Mouse (Mus musculus) megakaryocyte-erythroid progenitor cell, adult 5-6 weeks (primary cell): ENCODE results near the gene Acvr1b. TPM values are rescaled to one million over a fixed set of nuclear protein-coding genes. Genes with fewer than 3 reads are reported as not detected.
A peak's percentile ranks its signal among the peaks of the same experiment; 100 is the strongest.

Source experiments
- ATAC-seq: replicated peaks from 2 replicates; pipeline ENCODE4 v1.8.0; 2016; ENCODE audit warnings: mild to moderate bottlenecking, inconsistent platforms; ENCODE audit not compliant: severe bottlenecking, poor library complexity, low FRiP score, low TSS enrichment
- total RNA-seq, 2 experiments: library from RNA; stranded (forward) in 1 of 2; stranded (reverse) in 1 of 2; fragments of 200-1000, 215-1000 nt in 1 of 2; fragments of >200 nt in 1 of 2; fragmentation: Nextera tagmentation in 1 of 2; gene quantifications; 2 replicates each; pipeline ENCODE4 v1.2.3; 2014 to 2017

Gene Acvr1b
- total RNA-seq, 2 experiments from 2014 or later: 1.0 to 1.4 TPM

DNA sequence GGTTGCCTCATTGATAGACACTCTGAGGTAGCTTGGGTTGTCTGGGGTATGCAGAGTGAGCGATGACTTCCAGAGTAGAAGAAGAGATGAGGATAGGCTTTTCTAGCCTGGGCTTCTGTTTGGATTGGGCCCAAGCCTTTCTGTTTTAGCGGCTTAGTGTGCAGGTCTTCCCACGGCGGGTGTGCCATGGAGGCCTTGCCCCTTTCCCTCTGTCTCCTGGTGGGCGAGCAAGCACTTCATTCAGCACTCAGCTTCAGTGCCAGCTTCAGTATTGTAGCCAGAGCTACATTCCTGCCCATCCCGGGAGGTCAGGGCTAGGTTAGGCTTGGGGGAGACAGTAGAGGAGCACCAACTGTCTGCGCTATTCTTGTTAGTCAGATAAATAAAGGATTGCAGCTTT, 18.8 kb downstream of the Acvr1b start:
- no peak for ATAC-seq

DNA sequence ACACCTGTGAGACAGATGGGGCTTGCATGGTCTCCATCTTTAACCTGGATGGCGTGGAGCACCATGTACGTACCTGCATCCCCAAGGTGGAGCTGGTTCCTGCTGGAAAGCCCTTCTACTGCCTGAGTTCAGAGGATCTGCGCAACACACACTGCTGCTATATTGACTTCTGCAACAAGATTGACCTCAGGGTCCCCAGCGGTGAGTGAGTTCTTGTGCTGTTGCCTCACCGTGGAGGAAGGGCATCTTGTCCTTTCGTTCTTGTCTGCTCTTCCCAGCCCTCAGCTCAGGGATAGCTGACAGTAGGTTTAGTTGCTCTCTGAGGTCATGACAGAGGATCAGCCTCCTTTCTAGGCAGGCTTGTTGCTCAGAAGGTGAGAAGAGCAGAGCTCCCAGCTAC, 20.1 kb downstream of the Acvr1b start:
- ATAC-seq: no peak

DNA sequence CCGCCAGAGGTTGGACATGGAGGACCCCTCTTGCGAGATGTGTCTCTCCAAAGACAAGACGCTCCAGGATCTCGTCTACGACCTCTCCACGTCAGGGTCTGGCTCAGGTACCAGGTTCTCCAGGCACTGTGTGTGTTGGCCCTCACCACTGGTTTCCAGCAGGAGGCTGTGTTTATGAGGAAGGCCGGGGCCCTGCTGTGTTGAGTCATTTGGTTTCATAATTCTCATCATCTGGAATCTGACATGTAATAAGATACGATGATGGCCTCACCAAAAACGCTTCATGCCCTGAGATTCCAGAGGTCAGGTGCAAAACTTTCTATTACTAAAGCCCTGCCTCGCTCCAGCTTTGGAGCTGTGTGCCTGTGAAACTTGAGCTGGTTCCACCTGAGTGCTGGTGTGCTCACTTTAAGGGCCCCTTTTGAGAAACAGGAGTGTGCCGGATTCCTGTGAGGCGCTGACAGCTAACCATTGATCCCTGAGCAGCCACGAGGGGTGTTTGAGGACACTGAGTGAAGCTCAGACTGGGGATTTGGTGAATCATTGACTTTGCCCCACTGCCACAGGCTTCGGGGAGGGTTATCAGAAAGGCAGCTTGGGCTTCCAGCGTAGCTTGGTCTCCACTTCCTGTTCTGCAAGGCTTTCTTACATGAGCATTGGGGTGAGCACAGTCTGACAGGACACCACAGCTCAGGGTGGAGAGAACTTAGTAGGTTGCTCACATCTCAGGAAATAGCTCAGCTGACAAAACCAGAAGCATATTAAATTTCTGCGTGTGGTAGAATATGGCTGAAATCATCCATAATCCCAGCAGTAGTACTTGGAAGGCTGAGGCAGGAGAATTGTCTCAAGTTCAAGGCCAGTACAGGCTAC, 21.3 kb downstream of the Acvr1b start:
- no peak for ATAC-seq

DNA sequence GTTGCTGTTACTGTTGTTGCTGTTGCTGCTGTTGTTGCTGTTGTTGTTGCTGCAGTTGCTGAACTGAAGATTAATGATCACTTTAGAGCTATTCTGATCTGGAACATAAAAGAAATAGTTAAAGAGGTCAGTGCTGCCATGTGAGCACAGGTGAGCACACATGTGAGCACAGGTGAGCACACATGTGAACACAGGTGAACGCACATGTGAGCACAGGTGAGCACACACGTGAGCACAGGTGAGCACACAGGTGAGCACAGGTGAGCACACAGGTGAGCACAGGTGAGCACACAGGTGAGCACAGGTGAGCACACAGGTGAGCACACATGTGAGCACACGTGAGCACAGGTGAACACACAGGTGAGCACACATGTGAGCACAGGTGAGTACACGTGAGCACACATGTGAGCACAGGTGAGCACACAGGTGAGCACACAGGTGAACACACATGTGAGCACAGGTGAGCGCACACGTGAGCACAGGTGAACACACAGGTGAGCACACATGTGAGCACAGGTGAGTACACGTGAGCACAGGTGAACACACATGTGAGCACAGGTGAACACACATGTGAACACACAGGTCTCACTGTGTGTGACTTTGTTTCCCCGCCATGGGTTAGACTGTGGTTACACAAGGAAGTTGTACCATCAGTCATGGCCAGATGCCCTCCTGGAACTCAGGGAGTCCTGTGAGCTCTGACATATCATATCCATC, 22.4 kb downstream of the Acvr1b start:
- ATAC-seq: no peak

DNA sequence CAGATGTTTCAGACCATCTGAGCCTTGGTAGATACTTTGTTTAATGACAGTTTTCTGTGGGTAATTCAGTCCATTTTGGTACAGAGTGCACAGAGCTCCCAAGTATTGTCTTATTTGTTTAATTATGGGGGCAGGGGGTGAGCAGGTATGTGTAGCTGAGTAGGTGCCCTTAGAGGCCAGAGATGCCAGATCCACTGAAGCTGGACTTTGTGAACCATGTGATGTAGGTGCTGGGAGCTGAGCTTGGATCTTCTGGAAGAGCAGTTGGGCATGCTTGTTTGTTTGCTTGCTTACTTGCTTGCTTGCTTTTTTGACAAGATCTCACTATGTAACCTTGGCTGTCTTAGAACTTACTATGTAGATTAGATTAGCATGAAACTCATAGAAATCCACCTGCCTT, 23.1 kb downstream of the Acvr1b start:
- no peak for ATAC-seq

DNA sequence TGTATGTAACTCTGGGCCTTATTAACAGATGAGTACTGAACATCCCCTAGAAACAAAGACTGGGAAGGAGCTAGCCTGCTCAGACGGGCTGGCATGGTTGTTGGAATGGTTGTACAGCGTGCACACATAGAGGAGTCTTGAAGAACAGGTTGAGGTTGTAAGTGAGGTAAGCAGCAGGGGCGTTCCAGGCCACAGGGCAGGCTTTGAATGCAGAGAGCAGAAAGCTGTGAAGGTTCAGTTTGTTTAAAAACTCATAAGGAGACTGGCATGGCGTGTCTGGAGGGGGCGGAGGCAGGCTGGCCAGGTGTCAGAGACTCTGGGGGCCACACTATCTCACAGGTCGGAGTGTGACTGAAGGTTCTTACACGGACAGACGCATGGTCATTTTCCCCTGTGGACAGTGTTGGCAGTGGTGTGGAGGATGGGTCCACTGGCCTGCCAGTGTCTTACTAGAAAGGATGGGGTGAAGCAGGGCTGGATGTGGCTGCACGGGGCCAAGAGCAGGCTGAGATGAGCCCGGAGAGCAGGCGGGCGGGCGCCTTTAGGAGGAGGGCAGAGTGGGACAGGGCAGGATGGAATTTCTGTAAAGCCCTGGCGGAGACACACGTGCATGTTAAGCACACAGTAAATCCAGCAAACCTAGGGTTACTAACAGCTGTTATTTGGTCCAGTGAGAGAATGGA, 23.8 kb downstream of the Acvr1b start:
- ATAC-seq: no peak

DNA sequence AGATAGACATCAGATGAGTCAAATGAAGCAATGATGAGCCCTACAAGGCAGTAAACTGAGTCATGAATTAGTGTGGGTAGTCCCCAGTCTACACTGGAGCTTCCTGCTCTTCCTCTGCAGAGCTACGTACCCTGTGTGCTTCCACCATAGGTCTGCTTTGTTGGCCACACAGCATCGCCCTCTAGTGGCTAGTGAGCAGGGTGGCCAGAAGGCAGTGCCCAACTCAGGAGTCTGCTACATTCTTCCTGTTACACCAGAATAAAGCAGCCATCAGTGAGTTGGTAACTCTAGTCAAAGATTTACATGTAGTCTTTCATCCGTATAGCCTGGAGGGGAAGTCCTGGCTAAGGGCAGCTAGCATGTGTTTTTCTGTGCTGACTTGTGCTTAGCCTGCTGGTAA, 24.4 kb downstream of the Acvr1b start:
- ATAC-seq: peak; percentile 84

DNA sequence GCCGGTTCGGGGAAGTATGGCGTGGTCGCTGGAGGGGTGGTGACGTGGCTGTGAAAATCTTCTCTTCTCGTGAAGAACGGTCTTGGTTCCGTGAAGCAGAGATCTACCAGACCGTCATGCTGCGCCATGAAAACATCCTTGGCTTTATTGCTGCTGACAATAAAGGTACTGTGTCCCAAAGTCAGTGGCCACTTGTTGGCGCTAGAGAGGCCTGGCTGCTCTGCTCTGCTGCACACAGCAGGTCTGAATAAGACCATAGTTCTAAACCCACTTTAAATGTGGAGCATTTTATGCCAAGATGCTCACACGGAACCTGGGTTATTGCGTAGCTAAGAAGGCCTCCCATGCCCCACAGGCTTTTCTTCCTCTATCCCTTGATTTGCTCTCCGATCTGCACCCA, 25.0 kb downstream of the Acvr1b start:
- ATAC-seq: no peak

DNA sequence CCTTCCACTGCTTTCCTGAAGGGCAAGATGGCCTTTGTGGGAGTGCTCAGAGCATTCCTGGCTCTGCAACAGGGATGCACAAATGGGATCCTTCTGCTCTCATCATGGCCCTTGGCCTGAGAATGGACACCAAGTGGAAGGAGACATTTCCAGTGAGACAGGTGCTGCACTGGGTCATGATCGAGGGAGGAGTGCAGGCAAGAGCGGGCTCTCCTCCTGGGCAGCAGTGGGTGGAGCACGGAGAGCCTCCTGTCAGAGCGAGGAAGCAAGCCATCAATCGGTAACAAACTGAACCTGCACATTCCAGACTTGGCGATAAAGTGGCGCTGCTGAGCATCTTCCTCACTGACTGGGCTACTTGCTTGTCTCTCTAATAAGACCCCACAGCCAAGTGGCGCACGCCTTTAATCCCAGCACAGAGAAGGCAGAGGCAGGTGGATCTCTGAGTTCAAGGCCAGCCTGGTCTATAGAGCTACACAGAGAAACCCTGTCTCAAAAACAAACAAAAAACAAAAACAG, 27.0 kb downstream of the Acvr1b start:
- no peak for ATAC-seq

DNA sequence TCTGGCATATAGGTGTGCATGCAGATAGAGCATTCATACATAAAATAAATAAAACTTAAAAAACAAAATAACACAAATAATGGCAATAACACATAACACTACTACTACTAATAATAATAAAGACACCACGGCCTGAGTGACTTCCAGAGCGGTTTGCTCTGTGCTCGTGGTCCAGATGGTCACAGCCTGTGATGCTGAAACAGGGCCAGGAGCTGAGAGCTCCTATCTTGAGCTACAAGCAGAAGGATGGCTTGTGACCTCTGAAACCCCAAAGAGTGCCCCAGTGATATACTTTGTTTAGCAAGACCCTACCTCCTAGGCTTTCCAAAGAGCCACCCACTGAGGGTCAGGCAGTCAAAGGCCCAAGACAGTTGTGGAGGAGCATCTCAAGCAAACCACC, 27.5 kb downstream of the Acvr1b start:
- no peak for ATAC-seq

DNA sequence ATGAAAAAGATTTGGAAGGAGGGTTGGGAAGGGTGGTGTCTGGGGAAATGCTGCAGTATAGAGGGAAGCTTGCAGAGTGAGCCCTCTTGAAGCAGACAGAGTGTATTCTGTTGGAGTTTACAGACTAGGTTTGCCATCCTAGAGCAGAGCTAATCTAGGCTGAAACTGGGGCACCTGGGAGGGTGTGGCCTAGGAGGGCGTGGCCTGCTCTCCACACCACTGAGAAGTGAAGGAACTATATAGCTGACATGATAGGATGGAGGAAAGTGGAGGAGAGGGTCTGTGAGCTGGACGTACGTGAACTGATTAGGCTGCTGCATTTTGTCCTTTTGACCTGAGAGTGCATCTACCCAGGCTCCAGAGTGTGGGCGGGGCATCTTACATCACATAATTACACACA, 29.8 kb downstream of the Acvr1b start:
- ATAC-seq: no peak

DNA sequence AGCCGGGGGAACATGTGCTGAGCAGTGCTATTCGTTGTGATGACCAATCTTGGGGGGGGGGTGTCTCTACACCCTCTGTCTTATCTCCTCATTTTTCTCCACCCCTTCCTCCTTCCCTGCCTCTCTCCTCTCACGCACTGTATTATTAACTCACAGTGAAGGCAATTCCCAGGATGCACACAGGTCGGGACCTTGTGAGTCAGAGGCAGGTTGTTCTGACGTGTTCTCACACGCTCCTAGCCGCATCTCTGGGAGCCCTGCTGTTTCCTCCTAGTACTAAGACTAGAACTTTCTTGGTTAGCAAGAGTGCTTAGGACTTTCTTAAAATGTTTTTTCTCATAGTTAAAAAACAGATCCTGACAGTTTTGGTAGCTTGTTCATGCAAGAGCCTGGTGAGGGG, 30.9 kb downstream of the Acvr1b start:
- no peak for ATAC-seq

DNA sequence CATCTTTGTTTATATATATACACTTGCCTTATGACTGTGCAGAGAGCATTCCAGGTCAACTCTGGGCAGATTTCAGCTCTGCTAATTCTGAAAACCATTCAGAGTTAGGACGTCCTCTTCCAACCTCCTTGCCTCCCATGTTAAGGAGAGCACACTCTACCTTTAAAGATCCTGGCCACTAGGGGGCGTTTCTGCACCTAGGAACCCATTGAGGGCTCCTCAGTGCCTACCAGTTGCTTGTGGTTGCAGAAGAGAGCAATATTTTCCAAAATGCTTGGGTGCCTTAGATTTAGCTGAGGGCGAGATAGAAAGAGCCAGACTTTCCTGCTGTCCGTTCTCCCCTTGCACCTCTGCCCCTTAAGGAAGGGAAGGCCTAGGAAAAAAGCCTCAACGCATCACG, 36.4 kb downstream of the Acvr1b start:
- ATAC-seq: peak; percentile 87

DNA sequence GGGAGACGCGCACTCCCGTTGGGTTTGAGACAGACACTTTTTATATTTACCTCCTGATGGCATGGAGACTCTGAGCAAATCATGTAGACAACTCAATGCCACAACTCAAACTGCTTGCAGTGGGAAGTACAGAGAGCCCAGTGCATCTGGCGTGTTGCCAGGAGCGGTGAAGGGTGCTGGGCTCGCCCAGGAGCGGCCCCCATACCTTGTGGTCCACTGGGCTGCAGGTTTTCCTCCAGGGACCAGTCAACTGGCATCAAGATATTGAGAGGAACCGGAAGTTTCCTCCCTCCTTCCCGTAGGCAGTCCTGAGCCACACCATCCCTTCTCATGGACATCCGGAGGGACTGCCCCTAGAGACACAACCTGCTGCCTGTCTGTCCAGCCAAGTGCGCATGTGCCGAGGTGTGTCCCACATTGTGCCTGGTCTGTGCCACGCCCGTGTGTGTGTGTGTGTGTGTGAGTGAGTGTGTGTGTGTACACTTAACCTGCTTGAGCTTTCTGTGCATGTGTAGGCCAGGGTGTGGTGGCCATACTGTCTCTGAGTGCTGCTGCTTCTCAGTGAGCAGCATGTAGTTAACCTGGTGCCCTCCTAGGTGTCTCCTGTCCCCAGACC, 37.2 kb downstream of the Acvr1b start:
- ATAC-seq: no peak

DNA sequence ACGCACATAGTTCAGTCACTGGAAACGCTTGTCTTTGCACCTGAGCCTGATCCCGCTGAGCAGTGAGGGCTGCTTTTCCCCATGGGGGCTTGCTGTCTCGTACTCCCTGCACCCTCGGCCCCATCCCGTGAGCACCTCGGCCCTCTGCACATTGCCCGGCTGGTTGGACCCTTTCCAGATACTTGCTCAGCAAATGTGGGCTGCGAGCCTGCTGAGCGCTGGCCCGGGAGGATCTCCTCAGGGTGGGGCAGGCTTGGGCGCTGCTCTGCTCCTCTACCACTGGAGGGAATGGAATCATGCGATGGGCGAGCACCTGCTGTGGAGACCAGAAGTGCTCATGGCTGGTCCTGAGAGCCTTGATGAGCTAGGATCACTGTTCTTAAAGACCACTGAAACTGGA, 38.6 kb downstream of the Acvr1b start:
- no peak for ATAC-seq

DNA sequence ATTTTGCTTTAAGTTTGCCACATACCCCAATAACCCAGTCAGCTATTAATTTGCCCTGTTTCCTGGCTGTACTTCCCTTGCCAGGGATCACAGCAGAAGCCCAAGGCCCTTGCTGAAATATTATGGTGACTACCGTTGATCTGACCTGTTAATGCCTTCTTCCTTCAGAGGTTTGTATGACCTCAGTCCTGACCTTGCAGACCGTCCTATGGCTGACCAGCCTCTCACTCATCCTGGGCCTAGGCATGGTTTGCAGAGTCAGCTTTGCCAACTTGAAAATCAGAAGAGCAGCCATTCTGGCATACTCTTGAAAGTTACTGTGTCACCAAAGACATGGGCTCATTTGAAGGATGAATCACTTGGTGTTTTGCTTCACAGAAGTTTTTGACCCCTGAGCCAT, 41.3 kb downstream of the Acvr1b start:
- no peak for ATAC-seq

DNA sequence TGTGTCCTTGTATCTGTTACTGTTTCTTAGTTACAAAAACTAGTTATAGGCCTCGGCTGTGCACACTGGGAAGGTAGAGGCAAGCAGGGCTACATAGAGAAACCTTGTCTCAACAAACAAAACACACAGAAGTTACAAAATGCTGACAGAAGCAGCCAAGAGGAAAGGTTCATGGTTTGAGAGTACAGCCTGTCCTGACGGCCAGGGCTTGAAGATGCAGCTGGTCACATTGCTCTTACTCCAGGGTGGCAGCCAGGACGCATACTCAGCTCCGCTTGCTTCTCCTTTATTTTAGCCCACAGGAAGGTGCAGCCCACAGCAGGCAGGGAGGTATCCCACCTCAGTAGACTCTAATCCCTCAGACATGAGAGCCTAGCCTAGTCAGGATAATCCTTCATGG, 42.2 kb downstream of the Acvr1b start:
- ATAC-seq: no peak

DNA sequence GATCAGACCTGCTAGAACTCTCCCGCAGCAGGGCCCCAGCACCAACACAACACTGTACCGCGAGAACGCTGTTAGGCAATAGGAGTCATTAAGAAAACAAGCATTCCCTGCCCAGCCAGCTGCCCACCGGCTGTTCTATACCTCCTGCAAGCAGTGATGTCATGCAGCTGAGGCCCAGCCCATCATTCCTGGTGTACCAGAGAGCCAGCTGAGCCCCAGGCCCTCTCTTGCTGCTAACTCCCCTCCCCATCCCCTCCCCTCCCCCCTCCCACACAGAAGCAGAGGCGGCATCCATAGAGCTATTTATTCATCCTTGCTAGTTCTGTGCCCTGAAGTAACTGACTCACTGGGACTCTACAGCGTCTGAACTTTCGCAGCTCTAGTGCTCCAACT, 47.0 kb downstream of the Acvr1b start:
- ATAC-seq: no peak

DNA sequence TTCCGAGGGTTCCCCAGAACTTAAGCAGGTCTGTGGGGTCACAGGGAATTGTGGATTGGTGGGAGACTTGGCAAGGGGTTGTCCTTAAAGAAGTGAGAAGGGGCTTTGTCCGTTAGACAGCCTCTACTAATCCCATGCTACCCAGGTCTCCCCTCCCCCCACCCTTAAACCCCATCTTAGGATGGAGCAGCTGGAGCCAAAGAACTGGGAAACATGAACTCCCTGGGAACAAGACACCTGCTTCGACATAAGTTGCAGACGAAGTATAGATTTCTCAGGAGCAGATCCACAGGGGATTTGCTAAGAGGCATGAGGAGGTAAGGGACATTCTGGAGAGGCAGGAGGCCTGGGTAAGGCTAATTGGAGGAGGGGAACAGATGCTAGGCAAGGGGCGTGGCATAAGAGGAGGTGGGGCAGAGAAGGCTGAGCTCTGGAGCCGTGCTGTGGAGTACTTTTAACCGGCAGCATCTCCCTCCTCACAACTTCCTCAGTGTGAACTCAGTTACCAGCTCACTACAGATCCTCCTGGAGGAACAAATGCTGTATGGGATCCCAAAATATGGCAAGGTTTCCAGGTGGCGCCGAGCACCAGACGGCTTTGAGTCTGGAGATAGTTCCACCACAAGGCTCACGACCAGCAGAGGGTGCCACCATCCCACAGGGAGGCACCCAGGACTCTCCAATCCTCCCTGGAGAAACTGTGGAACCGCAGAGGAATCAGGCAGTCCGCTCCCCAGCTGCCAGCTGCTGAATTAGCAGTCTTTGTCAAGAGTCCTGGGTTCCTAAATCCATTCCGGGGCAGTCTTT, 47.6 kb downstream of the Acvr1b start:
- peak; percentile 62; the same call in 1 of the 2 replicates for ATAC-seq
